Mouse (Mus musculus): ENCODE data around the gene Cpa3. TPM values are rescaled to one million over a fixed set of nuclear protein-coding genes. Genes with fewer than 3 reads are reported as not detected.

Gene Cpa3
- total RNA-seq (2023): 4.6 and 5.7 TPM in 2 replicates

DNA sequence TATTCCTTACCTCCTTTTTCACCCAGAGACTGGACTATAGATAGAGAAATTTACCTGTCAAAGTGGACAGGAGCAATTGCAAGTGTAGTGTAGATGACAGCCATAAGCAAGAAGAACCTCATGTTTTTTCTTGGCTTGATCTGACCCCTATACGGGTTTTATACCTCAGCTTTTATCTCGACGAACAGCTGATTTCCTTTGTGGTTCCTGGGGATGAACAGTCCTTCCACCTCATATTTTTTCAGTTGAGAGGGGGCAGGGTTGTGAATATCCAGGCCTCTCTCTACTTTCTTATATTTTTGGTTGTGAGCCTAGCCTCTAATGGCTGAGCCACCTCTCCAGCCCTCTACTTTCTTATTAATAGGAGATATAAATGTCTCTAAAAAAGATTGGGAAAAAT is at the start of gene Cpa3:
Cpa3 (minus strand) TSS at position 132 of the 400 bp plus-strand sequence.

GRCm38 (mm10) chr3:20275633-20276032 is 33.7 kb upstream of the Cpa3 start, which contains the start of gene Cpb1:
TSS of gene Cpb1 (minus strand) at chr3:20275733.

Other genes starting within 250 kb of the Cpa3 start
- gene Hps3, start 206.9 kb downstream of the Cpa3 start, total RNA-seq (2023): 53.8 and 67.9 TPM in 2 replicates
- gene Hltf, start 184.4 kb downstream of the Cpa3 start, total RNA-seq (2023): 29.0 and 29.3 TPM in 2 replicates
- 141 and 149 TPM in 2 replicates for gene Gyg, start 86.9 kb downstream of the Cpa3 start, total RNA-seq (2023)
- gene Cpb1, start 33.6 kb upstream of the Cpa3 start, total RNA-seq (2023): not detected in 2 replicates
- gene Agtr1b, start 125.0 kb upstream of the Cpa3 start, total RNA-seq (2023): not detected in 2 replicates